Mouse (Mus musculus) brain, embryonic 18.5 days (tissue): Measurements from ENCODE around the gene Fam189a2.

Experiments
- DNase-seq: peaks from one replicate; pipeline ENCODE4 v3.0.0-alpha.2; 2012; ENCODE audit warnings: low read depth, low spot score

The Fam189a2 gene

DNA sequence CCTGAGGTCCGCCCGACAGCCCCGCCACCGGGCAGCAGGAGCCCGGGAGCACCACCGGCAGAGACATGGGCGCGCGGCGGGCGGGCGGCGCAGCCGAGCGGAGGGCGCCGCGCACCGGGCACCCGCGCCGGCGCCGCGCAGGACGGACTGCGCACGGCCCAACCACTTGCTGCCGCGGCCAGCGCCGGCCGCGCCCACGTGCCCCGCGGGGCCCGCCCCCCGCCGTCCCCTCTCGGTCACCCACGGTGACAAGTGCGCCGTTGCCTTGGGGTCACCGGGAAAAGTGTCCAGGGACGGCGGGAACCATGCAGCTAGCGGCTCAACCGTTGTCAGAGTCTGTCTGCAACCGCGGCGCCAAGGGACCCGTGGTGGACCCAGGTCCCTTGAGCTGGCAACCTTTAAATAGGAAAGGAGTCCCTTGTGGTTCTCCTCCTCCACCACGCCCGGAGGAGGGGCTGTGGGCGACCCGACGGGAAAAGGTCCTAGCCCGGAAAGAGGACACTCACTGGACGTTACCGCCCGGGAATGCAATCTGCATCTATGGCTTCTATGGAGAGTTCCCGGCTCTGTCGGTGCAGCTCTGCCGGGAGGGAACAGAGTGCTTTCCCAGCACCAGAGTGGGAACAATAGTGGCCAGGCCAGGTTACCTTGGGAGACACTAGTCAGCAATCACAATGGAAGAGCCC, at the start of gene Fam189a2:
Fam189a2 (minus strand) TSS at position 149 of the 686 bp plus-strand sequence.
- DNase-seq = no peak

DNA sequence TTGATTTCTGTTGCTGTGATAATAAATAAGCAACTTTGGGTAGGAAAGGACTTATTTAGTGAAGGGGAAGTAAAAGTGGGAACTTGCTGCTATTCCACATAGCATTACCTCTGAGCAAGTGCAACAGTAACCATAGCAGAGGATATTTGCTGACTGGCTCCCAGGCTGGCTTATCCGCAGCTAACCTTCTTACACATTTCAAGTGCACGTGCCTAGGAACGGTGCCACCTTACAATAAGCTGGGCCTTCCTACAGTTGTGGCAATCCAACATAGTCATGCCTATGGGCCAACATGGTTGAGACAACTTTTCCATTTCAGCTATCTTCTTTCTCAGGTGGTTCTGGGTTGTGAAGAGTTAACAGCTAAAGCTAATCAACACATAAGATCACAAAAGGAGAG, 46.8 kb upstream of the Fam189a2 start:
- DNase-seq = no peak

DNA sequence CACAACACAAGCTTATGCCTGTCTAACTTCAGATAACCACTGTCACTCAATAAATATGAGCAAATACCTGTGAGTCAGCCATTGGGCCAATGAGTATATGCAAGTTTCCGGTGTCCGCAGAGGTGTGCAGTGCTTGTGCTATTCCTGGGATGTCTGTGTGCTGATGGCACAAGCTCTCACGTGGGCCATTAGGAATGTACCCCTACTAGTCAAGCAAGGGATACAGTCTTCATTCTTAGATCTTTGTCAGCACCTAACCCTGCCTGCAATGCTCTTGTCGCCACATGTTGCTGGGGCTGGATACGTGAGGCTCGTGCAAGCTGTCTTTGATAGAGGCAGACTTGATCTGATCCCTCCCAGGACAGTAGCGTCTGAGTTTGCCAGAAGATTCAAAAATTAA, 45.7 kb upstream of the Fam189a2 start:
- no peak for DNase-seq

DNA sequence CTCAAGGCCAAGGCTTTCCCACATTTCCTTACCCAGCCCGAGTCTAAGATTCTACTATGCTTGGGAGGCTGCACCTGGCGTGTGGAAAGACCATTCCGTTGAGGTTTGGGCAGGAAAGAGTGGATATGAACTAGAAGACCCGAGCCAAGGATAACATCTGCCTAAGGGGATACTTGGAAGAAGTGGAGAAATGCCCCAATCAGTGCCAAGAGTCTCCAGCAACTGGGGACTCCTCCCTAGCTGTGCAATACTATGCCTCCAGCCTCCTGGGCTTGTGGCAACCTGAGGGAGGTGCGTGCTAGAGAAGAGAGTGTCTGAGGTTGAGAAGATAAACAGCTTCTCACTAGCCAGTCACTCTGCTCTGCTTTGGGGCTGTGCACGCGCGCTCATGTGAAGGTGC, 45.1 kb upstream of the Fam189a2 start:
- no peak for DNase-seq

DNA sequence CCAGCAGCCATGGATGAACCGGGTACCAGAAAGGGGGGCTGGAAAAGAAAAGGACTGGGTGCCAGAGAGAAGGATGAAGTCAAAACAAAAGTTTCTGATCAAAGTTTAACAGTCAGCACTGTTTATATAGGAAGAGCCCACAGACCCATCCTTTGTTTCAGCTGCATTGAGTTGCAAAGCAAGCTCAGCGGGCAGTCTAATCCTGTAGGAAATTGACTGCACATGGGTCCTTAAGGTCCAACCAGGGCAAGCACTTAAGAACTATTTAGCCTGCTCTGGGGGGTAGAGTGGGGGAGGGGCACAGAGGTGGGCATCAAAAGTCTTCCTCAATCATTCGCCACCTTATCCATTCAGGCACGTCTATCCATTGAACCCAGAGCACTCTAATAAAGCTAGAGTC, 42.3 kb upstream of the Fam189a2 start:
- no peak for DNase-seq

DNA sequence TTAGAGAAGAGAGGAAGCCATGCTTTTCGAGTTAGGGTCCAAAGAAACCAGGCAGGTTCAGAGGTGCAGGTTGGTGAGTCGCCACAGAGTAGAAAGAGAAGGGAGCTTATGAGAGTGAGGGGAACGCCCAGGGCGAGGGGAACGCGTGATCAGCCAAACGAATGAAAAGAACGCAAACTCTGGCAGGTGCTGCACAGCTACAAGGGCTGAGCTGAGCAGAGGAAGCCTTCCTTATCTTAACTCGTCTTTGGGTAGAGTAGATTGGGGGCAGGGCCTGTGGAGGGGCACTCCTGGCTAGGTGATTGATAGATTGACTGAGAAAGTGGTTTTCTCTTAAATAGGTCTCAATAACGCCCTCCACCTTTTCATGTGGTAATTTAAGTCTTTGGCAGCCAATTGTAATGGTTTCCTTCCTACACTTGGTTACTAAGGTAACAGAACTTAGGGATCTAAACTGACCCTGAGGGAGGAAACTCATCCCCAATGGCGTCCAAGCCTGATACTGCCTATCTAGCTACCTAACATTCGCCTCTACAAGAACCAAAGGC, 33.6 kb upstream of the Fam189a2 start:
- no peak for DNase-seq

DNA sequence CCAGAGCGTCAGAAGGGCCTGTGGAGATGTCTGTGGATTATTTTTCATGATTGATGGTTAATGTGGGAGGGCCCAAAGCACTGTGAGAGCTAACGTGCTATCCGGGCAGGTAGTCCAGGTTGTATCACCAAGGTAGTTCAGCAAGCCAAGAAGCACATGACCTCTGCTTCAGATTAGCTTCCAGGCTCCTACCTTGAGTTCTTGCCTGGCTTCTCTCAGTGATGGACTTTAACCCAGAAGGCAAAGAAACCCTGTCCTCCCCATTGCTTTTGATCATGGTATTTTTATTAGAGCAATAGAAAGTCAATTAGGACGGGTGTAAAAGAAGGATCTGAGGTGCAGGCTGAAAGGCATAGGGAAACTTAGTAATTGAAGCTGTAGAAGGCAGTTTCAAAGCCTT, 32.8 kb upstream of the Fam189a2 start:
- DNase-seq = no peak

DNA sequence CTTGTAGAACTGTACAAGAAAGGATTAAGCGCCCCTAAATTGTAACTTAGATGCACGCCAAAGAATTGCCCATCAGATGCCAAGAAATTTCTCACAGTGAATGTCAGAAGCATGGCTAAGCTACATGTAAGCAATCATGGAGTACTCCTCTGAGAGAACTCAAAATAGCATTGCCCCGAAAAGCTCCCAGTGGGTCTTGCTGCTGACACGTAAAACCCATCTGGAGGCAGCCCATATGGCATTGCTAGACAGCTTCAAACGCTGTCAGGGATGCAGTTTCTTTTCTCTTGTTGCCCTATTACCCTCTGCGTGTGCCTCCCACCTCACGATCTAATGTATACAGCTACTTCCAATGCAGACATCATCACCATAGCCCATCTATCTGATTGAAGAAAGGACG, 28.0 kb upstream of the Fam189a2 start:
- DNase-seq = no peak

DNA sequence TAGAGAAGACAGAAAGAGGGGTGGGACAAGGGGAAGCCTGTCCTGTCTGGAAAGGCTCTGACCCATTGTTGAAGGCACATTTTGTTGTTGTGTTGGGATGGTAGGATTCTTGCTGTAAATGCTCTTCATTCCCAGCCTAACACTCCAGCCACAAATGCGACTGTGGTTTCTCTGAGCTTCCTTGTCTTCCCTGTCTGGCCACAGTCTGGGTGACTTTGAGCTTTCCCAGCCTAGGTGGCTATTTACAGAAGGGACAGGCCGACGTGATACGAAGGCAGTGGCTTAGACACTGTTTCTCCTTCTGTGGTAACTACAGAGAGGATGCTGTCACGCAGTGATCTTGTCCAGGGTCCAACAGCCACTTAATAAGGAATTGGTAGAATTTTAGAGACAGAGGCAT, 27.2 kb upstream of the Fam189a2 start:
- DNase-seq = no peak

DNA sequence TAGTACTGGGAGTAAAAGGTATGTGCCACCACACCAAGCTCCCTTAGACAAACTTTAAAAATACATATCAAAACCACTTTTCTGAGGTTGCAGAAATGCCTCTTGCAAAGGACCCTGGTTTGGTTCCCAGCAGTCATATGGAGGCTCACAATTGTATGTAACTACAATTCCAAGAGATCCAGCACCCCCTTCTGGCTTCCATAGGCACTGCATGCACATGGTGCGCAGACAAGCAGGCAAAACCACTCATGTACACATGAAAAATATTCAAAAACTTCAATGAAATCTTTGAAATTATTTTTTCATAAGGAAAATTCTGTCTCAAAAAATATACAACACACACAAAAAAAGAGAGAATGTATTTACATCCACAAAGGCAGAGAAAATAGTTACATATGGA, 26.1 kb upstream of the Fam189a2 start:
- no peak for DNase-seq

DNA sequence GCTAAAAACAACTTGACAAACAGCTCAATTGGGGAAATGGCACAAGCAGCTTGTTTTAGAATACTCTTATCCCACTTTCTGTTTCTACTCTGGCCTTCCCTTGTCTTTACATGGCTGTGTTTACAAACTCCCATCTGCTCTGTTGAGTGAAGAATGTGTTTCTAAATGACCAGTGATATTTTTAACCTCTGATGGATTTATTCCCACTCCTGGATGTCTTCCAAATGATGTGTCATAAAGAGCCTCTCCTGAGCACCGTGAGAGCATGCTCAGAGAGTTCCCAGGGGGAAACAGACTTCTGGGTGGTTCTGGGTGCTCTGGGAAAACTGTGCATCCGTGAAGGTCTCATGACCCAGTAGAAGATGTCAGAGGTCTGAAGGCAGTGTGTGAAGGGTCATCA, 24.1 kb upstream of the Fam189a2 start:
- DNase-seq = no peak

DNA sequence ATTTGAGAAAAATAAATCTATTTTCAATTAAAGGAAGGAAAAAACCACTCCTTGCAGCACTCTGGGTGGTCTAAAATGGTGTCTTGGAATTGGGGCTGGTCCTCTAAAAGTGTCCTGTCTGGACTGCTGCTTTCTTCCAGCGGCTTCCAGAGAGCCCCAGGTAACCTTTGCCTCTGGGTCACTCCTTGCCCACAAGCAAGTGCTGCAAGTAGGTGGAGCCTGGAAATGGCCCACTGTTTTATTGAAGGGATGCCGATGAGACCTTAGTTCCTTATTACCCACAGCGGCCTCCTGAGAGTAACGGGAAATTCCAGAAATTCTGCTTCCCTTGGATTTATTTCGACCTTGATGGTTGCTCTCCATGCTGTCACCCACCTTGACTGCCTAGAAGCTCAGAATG, 23.4 kb upstream of the Fam189a2 start:
- DNase-seq = no peak

DNA sequence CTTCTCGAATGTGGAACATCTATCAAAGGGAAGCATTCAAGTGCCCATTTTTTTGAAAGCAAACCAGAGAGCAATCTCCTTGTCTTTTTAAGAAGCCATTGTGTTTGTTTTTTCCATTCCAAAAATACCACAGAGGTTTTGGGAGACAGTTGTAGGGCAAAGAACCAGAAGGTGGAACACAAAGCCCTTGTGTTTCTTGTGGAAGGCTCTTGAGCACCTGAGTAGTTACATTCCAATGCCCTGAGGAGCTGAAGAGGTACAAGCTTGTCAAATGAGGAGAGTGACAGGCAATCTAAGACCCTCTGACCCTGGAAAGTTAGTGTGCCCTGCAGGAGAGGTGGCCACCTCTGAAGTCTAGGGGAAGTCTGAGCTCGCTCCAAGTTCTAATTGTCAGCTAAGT, 19.7 kb upstream of the Fam189a2 start:
- no peak for DNase-seq

DNA sequence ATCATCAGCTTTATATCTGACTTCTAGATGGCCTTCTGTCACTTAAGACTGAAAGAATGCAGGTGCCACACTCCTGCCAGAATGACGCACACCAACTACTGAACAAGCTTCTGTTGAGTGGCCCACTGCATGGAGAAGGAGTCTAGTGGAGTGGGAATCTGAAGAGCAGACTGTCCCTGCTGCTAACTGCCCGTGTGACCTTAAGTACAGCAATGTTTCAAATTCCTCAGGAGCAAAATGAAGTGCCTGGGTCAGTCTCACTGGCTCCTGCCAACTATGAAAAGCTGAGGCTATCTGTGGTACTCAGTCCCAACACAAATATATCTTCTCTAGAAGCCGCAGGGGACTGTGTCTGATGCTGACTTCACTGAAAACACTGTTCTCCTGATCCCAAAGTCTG, 18.5 kb upstream of the Fam189a2 start:
- DNase-seq = no peak

DNA sequence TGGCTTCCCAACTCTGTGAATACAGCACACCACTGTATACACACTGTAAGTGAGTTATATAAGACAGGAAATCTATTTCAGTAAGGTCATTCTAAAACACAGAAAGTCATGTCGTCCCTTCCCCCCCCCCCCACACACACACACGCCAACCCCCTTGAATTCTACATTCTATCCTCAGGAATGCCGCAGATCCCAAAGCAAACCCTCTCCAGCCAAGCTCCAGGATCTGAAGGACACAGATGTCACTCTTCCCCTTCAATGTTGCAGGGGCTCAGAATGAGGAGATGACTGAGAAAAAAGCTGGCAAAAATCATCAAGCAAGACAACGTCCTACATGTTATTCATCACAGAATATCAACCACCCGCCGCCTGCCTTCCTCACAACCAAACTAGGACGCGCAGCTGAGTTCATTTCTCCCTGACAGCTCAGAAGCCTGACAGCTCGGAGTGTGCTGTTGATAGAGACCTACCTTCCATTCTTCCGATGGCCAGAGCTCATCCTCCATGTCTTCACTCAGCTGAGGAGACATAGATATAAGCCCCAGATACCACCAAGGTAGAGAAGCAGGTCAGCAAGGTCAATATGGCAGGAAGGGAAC, 15.7 kb upstream of the Fam189a2 start:
- DNase-seq = no peak

DNA sequence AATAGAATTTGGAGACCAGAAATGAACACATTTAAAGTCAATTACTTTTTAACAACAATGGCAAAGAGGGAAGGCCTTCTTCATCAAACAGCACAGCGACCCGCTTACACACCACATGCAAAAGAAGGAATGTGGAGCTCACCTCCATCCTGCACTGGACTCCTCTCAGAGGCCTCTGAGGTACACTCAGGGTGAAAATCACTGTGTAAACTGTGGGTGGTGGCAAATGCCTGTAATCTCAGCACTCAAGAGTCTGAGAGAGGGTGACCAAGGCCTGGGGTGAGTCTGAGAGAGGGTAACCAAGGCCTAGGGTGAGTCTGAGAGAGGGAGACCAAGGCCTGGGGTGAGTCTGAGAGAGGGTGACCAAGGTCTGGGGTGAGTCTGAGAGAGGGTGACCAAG, 11.6 kb upstream of the Fam189a2 start:
- DNase-seq = no peak

DNA sequence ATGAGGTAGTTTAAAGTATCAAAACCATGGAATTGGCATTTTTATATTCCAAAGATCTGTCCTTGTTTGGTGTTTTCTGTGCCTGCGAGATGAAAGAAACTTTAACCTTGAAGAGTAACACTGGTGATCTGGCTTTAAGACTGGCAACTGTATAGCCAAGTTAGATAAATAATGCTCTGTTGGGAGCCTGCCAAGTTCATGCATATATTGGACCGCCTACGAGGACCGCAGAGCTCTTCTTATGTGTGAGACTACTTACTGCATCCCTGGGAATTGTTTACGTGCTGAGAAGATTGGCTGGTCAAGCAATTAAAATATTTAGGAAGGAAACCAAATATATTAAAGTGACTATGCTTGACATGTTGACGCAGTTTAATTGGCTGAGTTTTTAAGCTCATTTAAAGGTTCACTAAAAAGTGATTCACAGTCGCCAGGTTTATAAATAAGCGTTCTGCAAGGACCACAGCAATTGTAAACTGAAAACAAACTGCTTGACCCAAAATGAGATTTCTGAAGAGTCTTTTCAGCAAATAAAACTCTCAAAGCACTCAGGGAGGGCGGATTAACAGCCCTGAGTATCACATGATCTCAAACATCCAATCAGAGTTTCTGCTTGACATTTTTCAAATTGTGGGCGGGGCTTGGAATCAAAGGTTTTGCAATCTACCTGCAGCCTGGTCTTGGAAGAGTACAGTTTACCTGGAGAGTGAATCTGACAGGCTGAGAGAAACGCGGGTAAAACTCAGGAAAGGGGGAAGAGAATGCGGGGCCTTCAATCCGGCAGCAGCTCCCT, 8.4 kb upstream of the Fam189a2 start:
- DNase-seq = no peak

DNA sequence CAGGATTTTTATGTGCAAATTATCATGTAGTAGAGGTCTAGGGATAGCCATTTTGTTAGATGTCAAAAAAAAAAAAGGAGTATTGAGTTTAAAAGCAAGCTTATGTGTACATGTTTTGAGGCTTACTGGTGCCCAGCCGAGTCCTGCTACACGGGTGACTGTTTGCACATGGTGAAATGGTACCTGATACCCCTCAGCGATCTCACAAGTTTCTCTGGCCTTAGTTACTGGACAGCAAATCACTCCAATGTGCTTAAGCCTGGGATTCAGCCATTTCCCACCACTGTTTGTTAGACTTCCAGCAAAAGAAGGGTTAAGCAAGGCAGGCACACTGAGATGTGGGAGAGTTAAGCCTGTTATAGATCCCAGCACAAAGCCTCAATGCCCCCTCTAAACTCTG, 3.5 kb upstream of the Fam189a2 start:
- DNase-seq = no peak

DNA sequence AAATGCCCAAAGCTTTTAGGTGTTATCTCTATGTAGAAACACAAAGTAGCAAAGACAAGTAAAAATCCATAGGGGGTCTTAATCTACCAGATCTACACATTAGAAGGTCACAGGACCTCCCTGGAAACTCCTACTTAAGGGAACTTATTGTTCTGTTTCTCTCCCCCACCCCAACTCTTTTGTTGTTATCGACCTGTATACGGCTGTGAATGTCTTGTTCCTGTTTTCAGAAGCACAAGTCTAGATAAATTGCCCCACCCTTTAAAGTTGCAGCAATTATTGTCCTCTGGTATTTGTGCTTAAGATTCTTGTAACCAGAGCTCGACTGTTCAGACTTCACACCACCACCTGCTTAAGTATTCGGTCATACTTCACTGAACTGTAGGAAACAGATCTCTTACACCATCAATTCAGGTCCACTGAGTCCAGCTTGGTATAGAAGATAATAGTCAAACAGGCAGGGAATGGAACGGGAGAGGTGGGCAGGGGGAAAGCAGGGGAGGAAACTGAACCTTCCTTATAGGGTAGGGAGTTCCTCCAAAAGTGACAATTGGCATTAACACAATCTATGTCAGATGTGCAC, 1.9 kb upstream of the Fam189a2 start:
- DNase-seq = no peak

DNA sequence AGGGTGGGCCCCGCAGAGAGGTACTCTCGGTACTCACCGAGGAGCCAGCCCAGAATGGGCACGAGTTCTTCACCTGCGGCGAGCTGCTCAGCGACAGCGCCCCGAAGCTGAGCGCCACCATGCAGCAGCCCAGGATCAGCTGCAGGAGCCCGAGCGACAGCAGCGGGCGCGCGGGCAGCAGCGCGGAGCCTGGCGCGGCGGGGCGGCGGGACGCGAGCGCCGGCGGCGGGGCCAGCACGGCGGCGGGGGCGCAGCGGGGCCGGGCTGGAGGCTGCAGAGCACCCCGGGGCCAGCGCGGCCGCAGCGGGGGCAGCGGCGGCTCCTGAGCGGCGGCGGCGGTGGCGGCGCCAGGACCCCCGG, 328 bp downstream of the Fam189a2 start:
- no peak for DNase-seq

DNA sequence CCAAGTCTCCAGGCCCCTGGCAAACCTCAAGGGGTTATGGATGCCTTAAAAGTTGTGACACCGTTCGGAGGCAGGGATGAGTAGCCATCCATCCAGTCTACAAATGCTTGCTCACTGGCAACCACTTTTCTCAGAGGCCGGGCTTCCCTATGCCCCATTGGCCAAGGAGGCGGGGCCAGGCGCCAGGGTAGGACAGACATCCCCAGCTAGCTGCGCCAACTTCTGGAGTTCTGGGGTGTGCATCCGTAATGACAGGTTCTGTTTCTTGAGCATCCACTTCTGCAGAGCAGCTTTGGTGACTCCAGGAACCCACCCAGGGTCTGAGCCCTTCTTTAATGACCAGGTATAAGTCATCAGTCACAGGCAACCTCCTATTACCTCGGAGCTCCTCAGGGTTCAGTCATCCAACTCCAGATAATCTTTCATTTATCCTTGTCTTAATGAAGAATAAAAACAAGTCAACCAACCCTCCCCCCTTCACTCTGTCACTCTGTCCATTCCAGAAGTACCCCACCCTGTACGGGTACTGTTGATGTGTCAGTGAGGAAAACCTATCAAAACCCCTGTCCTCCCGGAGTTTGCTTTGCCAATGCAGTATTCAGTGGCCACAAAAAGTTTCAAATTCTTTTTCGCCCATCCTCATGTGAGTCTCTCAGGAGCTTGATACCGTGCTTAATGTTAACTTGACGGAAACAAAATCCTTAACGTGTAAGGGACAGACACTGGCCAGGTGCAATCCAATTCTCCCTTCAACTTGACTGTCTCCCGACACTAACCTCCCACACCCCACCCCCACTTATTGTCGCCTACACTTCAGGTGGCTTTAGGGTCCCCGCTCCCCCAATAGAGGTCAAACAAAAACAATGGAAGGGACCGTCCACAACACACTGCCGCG, 956 bp downstream of the Fam189a2 start:
- no peak for DNase-seq
